Mouse (Mus musculus) embryonic facial prominence, embryonic 12.5 days (tissue): Measurements from ENCODE around the gene Itk. TPM values are rescaled to one million over a fixed set of nuclear protein-coding genes. Genes with fewer than 3 reads are reported as not detected.

Experiments used
- ATAC-seq: fragments of 200-750 bp; cut with Nextera tagmentation; 2 replicates; pipeline ENCODE4 v1.8.0; 2017; ENCODE audit not compliant: insufficient number of reproducible peaks, insufficient read depth, low FRiP score, low TSS enrichment
- H3K27ac ChIP-seq: fragments of 300-500 bp; sonication (generic); 2 replicates; pipeline ENCODE4 v1.5.1; 2016; ENCODE audit warnings: mild to moderate bottlenecking
- H3K27me3 ChIP-seq: fragments of 300-500 bp; sonication (generic); 2 replicates; pipeline ENCODE4 v1.6.1; 2016; ENCODE audit warnings: mild to moderate bottlenecking, moderate library complexity
- H3K36me3 ChIP-seq: fragments of 300-500 bp; sonication (generic); 2 replicates; pipeline ENCODE4 v1.6.1; 2016; ENCODE audit warnings: mild to moderate bottlenecking
- H3K4me1 ChIP-seq: fragments of 300-500 bp; sonication (generic); 2 replicates; pipeline ENCODE4 v1.6.1; 2016
- H3K4me2 ChIP-seq: fragments of 300-500 bp; sonication (generic); replicated peaks from 2 replicates; pipeline ENCODE4 v1.6.1; 2016; ENCODE audit warnings: mild to moderate bottlenecking, moderate library complexity
- H3K4me3 ChIP-seq: fragments of 300-500 bp; sonication (generic); 2 replicates; pipeline ENCODE4 v1.5.1; 2016; ENCODE audit warnings: mild to moderate bottlenecking
- H3K9ac ChIP-seq: fragments of 300-500 bp; sonication (generic); 2 replicates; pipeline ENCODE4 v1.6.1; 2016; ENCODE audit warnings: mild to moderate bottlenecking, moderate library complexity
- H3K9me3 ChIP-seq: fragments of 300-500 bp; sonication (generic); 2 replicates; pipeline ENCODE4 v1.6.1; 2016; ENCODE audit warnings: mild to moderate bottlenecking, moderate library complexity
- WGBS: fragments of 180-500 bp; shearing (Covaris S2); methylation state at CpG from one replicate; pipeline ENCODE4 v1.1.7; 2016; 5-methylcytosine and 5-hydroxymethylcytosine counted together
- polyA plus RNA-seq: library from polyadenylated mRNA; unstranded; fragments of >200 nt; fragmentation: Nextera tagmentation; extraction: Ambion mirVana; gene quantifications from 2 replicates; pipeline ENCODE4 v1.2.1, GENCODE M21; 2016

Itk gene
- polyA plus RNA-seq, 1 experiment from 2014 or later: 0.14 TPM

- no peak overlapping the region for H3K9ac ChIP-seq
- no peaks in the 10 kb centered on the region for H3K36me3 ChIP-seq
- no peak overlapping the region for H3K27ac ChIP-seq
- 63% methylated on average over 6 of the region's 6 CpGs for WGBS
- H3K9me3 ChIP-seq: no peaks in the 10 kb centered on the region
- H3K4me3 ChIP-seq: no peak overlapping the region
- H3K4me1 ChIP-seq: no peaks in the 10 kb centered on the region
- ATAC-seq: no peak
- no peaks in the 10 kb centered on the region for H3K27me3 ChIP-seq
- H3K4me2 ChIP-seq: no peak overlapping the region
Measured at GRCm38 (mm10) chr11:46388438-46388837, 877 bp downstream of the Itk start.

- Histone ChIP-seq H3K9ac (no peak overlapping the region), H3K27me3 (no peaks in the 10 kb centered on the region), H3K4me2 (no peak overlapping the region), H3K4me3 (no peak overlapping the region), H3K27ac (no peak overlapping the region), H3K9me3 (no peaks in the 10 kb centered on the region), H3K36me3 (no peaks in the 10 kb centered on the region), H3K4me1 (no peaks in the 10 kb centered on the region)
- no peak for ATAC-seq
- WGBS: 92% methylated on average over 8 of the region's 8 CpGs
Measured at GRCm38 (mm10) chr11:46387061-46387460, 2.3 kb downstream of the Itk start.

- no peak overlapping the region for H3K4me2 ChIP-seq
- no peak overlapping the region for H3K9ac ChIP-seq
- H3K9me3 ChIP-seq: no peaks in the 10 kb centered on the region
- no peak overlapping the region for H3K4me3 ChIP-seq
- no peaks in the 10 kb centered on the region for H3K4me1 ChIP-seq
- H3K27ac ChIP-seq: no peak overlapping the region
- H3K36me3 ChIP-seq: no peaks in the 10 kb centered on the region
- H3K27me3 ChIP-seq: no peaks in the 10 kb centered on the region
- 80% methylated on average over 8 of the region's 8 CpGs for WGBS
- ATAC-seq: no peak
Measured at GRCm38 (mm10) chr11:46386556-46386955, 2.8 kb downstream of the Itk start.

- Histone ChIP-seq H3K4me1 (no peaks in the 10 kb centered on the region), H3K4me2 (no peak overlapping the region), H3K9me3 (no peaks in the 10 kb centered on the region), H3K27ac (no peak overlapping the region), H3K9ac (no peak overlapping the region), H3K4me3 (no peak overlapping the region), H3K36me3 (no peaks in the 10 kb centered on the region), H3K27me3 (no peaks in the 10 kb centered on the region)
- ATAC-seq: no peak
- 59% methylated on average over 2 of the region's 2 CpGs for WGBS
Measured at GRCm38 (mm10) chr11:46384925-46385324, 4.4 kb downstream of the Itk start.

- no peaks in the 10 kb centered on the region for H3K9me3 ChIP-seq
- WGBS: 93% methylated on average over 4 of the region's 4 CpGs
Measured at GRCm38 (mm10) chr11:46382466-46382865, 6.8 kb downstream of the Itk start.

GRCm38 (mm10) chr11:46380097-46380675 is 9.1 kb downstream of the Itk start:
- WGBS: 83% methylated on average over 7 of the region's 7 CpGs
- no peak for ATAC-seq
- Histone ChIP-seq H3K4me2 (no peak overlapping the region), H3K27me3 (no peaks in the 10 kb centered on the region), H3K4me1 (no peaks in the 10 kb centered on the region), H3K9me3 (no peaks in the 10 kb centered on the region), H3K4me3 (no peak overlapping the region), H3K27ac (no peak overlapping the region), H3K9ac (no peak overlapping the region), H3K36me3 (no peaks in the 10 kb centered on the region)

More at GRCm38 (mm10) chr11:46382466-46382865, 6.8 kb downstream of the Itk start:
- Histone ChIP-seq H3K36me3 (no peaks in the 10 kb centered on the region), H3K27me3 (no peaks in the 10 kb centered on the region), H3K4me2 (no peak overlapping the region), H3K9ac (no peak overlapping the region), H3K4me1 (no peaks in the 10 kb centered on the region), H3K4me3 (no peak overlapping the region), H3K27ac (no peak overlapping the region)
- no peak for ATAC-seq

GRCm38 (mm10) chr11:46377819-46378782 is 11.2 kb downstream of the Itk start:
- WGBS: 80% methylated on average over 8 of the region's 8 CpGs
- no peak overlapping the region for H3K4me3 ChIP-seq
- no peak overlapping the region for H3K4me2 ChIP-seq
- H3K36me3 ChIP-seq: no peaks in the 10 kb centered on the region
- H3K4me1 ChIP-seq: no peaks in the 10 kb centered on the region
- no peak overlapping the region for H3K9ac ChIP-seq
- H3K9me3 ChIP-seq: no peaks in the 10 kb centered on the region
- H3K27me3 ChIP-seq: no peaks in the 10 kb centered on the region
- H3K27ac ChIP-seq: no peak overlapping the region
- no peak for ATAC-seq

GRCm38 (mm10) chr11:46377316-46377715 is 12.0 kb downstream of the Itk start:
- H3K27ac ChIP-seq: no peak overlapping the region
- H3K4me3 ChIP-seq: no peak overlapping the region
- no peak overlapping the region for H3K4me2 ChIP-seq
- no peak for ATAC-seq
- H3K9ac ChIP-seq: no peak overlapping the region
- WGBS: 81% methylated on average over 1 of the region's 1 CpGs
- H3K36me3 ChIP-seq: no peaks in the 10 kb centered on the region
- H3K27me3 ChIP-seq: no peaks in the 10 kb centered on the region
- no peaks in the 10 kb centered on the region for H3K4me1 ChIP-seq
- H3K9me3 ChIP-seq: no peaks in the 10 kb centered on the region

- Histone ChIP-seq H3K27ac (no peak overlapping the region), H3K9ac (no peak overlapping the region), H3K27me3 (no peaks in the 10 kb centered on the region), H3K4me2 (no peak overlapping the region), H3K9me3 (no peaks in the 10 kb centered on the region), H3K4me3 (no peak overlapping the region), H3K4me1 (no peaks in the 10 kb centered on the region), H3K36me3 (no peaks in the 10 kb centered on the region)
- ATAC-seq: no peak
- 75% methylated on average over 8 of the region's 8 CpGs for WGBS
Measured at GRCm38 (mm10) chr11:46375015-46375414, 14.3 kb downstream of the Itk start.

GRCm38 (mm10) chr11:46373071-46374030 is 16.0 kb downstream of the Itk start:
- H3K36me3 ChIP-seq: no peaks in the 10 kb centered on the region
- H3K9ac ChIP-seq: no peak overlapping the region
- no peak for ATAC-seq
- no peak overlapping the region for H3K4me3 ChIP-seq
- H3K4me1 ChIP-seq: no peaks in the 10 kb centered on the region
- no peaks in the 10 kb centered on the region for H3K9me3 ChIP-seq
- no peaks in the 10 kb centered on the region for H3K27me3 ChIP-seq
- H3K4me2 ChIP-seq: no peak overlapping the region
- WGBS: 77% methylated on average over 13 of the region's 13 CpGs
- no peak overlapping the region for H3K27ac ChIP-seq

- Histone ChIP-seq H3K36me3 (no peaks in the 10 kb centered on the region), H3K4me1 (no peaks in the 10 kb centered on the region), H3K27ac (no peak overlapping the region), H3K4me2 (no peak overlapping the region), H3K27me3 (no peaks in the 10 kb centered on the region), H3K4me3 (no peak overlapping the region), H3K9ac (no peak overlapping the region), H3K9me3 (no peaks in the 10 kb centered on the region)
- ATAC-seq: no peak
- 69% methylated on average over 8 of the region's 8 CpGs for WGBS
Measured at GRCm38 (mm10) chr11:46372331-46372953, 16.9 kb downstream of the Itk start.
